Mouse (Mus musculus) ovary, postnatal 10 days (tissue): Measurements from ENCODE around the gene Letmd1.
A peak's percentile ranks its signal among the peaks of the same experiment; 100 is the strongest.
"Not testable (repeated sequence)": the region's sequence is repeated elsewhere in the genome, so short reads cannot be mapped to it uniquely, and the experiment has no call there.

ENCODE experiments used
- DNase-seq: peaks from one replicate; pipeline ENCODE4 v3.0.0; 2022; ENCODE audit warnings: low spot score

The Letmd1 gene

GRCm38 (mm10) chr15:100468295-100469188 lies at the start of gene Letmd1:
TSS of gene Letmd1 (plus strand) at chr15:100469023.
- peak; percentile 65 for DNase-seq

- no peak for DNase-seq
These were observed 49.5 kb upstream of the Letmd1 start for GRCm38 (mm10) chr15:100419311-100419710.

GRCm38 (mm10) chr15:100419901-100420745 lies 48.7 kb upstream of the Letmd1 start:
- no peak for DNase-seq

- no peak for DNase-seq
These were observed 47.6 kb upstream of the Letmd1 start for GRCm38 (mm10) chr15:100421059-100421757.

GRCm38 (mm10) chr15:100421758-100422197 lies 47.0 kb upstream of the Letmd1 start, which contains the start of gene Gm5475:
TSS of gene Gm5475 (plus strand) at chr15:100422147.
- DNase-seq: not testable (repeated sequence)

- no peak for DNase-seq
These were observed 46.3 kb upstream of the Letmd1 start for GRCm38 (mm10) chr15:100422476-100422875.

GRCm38 (mm10) chr15:100422899-100423860 lies 45.6 kb upstream of the Letmd1 start:
- peak; percentile 92 for DNase-seq

- no peak for DNase-seq
These were observed 44.9 kb upstream of the Letmd1 start for GRCm38 (mm10) chr15:100423916-100424315.

GRCm38 (mm10) chr15:100424396-100425122 lies 44.3 kb upstream of the Letmd1 start, which contains the start of gene Slc11a2:
TSS of gene Slc11a2 (minus strand) at chr15:100425072.
- DNase-seq: no peak

GRCm38 (mm10) chr15:100428296-100428905 lies 40.4 kb upstream of the Letmd1 start:
- DNase-seq: no peak

GRCm38 (mm10) chr15:100429959-100430565 lies 38.8 kb upstream of the Letmd1 start:
- DNase-seq: no peak

- DNase-seq: no peak
These were observed 35.6 kb upstream of the Letmd1 start for GRCm38 (mm10) chr15:100433234-100433633.

- DNase-seq: no peak
These were observed 32.7 kb upstream of the Letmd1 start for GRCm38 (mm10) chr15:100436112-100436511.

- DNase-seq: no peak
These were observed 32.3 kb upstream of the Letmd1 start for GRCm38 (mm10) chr15:100436518-100436917.

- no peak for DNase-seq
These were observed 25.5 kb upstream of the Letmd1 start for GRCm38 (mm10) chr15:100443126-100443922.

GRCm38 (mm10) chr15:100446887-100447286 lies 21.9 kb upstream of the Letmd1 start:
- DNase-seq: no peak

- no peak for DNase-seq
These were observed 20.3 kb upstream of the Letmd1 start for GRCm38 (mm10) chr15:100448572-100448971.

GRCm38 (mm10) chr15:100449495-100449894 lies 19.3 kb upstream of the Letmd1 start:
- DNase-seq: no peak
